Mouse (Mus musculus): ENCODE results near the gene Bcas3. TPM values are rescaled to one million over a fixed set of nuclear protein-coding genes. Genes with fewer than 3 reads are reported as not detected.
A peak's percentile ranks its signal among the peaks of the same experiment; 100 is the strongest.

Bcas3 gene
- polyA plus RNA-seq, 1 experiment from 2014 or later = 24.8 TPM

DNA sequence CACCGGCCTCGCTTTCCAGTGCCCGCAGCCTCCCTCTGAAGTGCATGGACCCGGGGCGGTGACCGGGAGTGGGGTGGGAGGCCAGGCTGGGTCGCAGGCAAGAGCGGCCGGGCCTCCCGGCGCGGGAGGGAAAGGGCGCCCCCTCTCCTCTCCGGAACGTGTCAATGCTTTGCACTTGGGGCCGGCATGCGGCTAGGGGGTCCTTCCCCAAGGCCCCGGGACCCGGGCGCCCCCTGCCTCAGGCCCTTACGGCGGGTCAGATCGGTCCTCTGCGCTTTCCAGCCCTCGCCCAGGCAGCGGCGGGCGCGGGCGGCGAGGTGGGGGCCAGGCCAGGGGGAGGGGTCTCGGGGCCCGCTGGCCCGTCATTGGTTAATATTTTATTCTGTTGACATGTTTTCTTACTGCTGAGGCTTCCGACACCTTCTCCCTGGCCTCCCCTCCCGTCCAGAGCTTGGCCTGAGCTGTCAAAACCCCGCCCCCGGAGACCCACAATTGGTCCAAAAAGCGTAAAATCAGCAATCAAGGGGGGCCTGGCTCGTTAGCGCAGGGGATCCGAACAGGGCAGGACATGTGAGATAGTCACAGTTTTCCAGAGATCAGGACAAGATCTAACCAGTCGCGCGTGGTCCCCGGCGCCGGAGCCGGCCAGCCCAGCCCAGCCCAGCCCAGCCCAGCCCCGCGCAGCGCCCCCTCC is 479.4 kb downstream of the Bcas3 start, which contains the start of gene Tbx2:
Gene Tbx2, plus strand, starts transcription at position 321 of the 694 bp plus-strand sequence.
- Histone ChIP-seq H3K9me3 (ENCODE audit: control insufficient read depth, low read length) (no peaks in the 10 kb centered on the region), H3K9ac (ENCODE audit: low read depth, low read length) (peak within 1 kb of the TSS; percentile 67), H3K27ac (ENCODE audit: low read depth, low read length) (peak within 1 kb of the TSS; percentile 68), H3K4me3 (ENCODE audit: low read depth, low read length) (peak within 1 kb of the TSS; percentile 62), H3K36me3 (ENCODE audit: control insufficient read depth, insufficient read depth, low read length) (no peaks in the 10 kb centered on the region), H3K27me3 (replicated peaks; ENCODE audit: control insufficient read depth, insufficient read depth, low read length) (peaks cover 100% of the 10 kb centered on the region), H3K4me1 (replicated peaks; ENCODE audit: control insufficient read depth, insufficient read depth, low read length) (peaks cover 35% of the 10 kb centered on the region), H3K4me2 (peak within 1 kb of the TSS; percentile 80)
- ATAC-seq (replicated peaks; ENCODE audit: low FRiP score) = peak; percentile 32; the same call in 1 of the 2 replicates
- WGBS = under 1% methylated on average over 51 of the region's 52 CpGs
- peak; percentile 73 for DNase-seq (ENCODE audit: low spot score)

DNA sequence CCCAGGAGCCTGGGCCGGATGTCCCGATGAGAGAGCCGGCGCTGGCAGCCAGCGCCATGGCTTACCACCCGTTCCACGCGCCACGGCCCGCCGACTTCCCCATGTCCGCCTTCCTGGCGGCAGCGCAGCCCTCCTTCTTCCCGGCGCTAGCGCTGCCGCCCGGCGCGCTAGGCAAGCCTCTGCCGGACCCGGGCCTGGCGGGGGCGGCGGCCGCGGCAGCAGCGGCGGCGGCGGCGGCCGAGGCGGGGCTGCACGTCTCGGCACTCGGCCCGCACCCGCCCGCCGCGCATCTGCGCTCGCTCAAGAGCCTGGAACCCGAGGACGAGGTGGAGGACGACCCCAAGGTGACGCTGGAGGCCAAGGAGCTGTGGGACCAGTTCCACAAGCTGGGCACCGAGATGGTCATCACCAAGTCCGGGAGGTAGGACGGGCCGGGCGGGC is 480.1 kb downstream of the Bcas3 start:
- H3K27me3 ChIP-seq (replicated peaks; ENCODE audit: control insufficient read depth, insufficient read depth, low read length) = peaks cover 100% of the 10 kb centered on the region
- H3K4me2 ChIP-seq = peak overlapping the region; percentile 80
- DNase-seq (ENCODE audit: low spot score) (peak; percentile 57), ATAC-seq (replicated peaks; ENCODE audit: low FRiP score) (no peak)
- peak overlapping the region; percentile 67 for H3K9ac ChIP-seq (ENCODE audit: low read depth, low read length)
- peaks cover 34% of the 10 kb centered on the region for H3K4me1 ChIP-seq (replicated peaks; ENCODE audit: control insufficient read depth, insufficient read depth, low read length)
- H3K4me3 ChIP-seq (ENCODE audit: low read depth, low read length) = peak overlapping the region; percentile 62
- H3K9me3 ChIP-seq (ENCODE audit: control insufficient read depth, low read length) = no peaks in the 10 kb centered on the region
- H3K27ac ChIP-seq (ENCODE audit: low read depth, low read length) = peak overlapping the region; percentile 68
- no peaks in the 10 kb centered on the region for H3K36me3 ChIP-seq (ENCODE audit: control insufficient read depth, insufficient read depth, low read length)
- WGBS = under 1% methylated on average over 51 of the region's 54 CpGs

DNA sequence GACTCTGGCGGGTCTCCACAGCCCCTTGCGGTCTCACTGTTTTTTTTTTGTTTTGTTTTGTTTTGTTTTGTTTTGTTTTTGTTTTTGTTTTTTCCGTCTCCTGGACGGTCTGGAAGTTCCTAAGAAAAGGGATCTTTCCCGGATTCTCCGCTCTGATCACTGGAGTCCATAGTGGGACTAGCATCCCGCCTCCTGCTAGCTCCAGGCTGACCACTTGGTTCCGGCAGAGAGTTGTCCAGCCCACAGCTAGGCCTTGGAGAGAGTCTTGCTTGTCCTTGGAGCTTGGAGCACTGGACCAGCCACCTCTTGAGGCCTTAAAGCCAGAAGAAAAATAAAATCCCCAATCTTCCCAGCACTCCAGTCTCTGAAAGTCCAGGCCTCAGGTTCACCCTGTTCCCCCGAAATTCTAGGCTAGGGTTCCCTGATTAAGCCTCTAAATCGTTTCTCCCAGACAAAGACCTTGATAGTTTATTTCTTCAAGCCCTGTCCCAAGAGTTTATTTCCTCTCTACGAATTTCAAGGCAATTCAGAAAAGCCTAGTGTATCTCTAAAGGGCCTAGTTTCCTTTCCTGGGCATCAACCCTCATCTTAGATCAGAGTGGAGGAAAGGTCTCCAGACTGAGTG is 480.9 kb downstream of the Bcas3 start:
- Histone ChIP-seq H3K9ac (ENCODE audit: low read depth, low read length) (peak overlapping the region; percentile 67; the same call in 1 of the 2 replicates), H3K27ac (ENCODE audit: low read depth, low read length) (no peak overlapping the region; the same call in 1 of the 2 replicates)
- 5% methylated on average over 11 of the region's 11 CpGs for WGBS

DNA sequence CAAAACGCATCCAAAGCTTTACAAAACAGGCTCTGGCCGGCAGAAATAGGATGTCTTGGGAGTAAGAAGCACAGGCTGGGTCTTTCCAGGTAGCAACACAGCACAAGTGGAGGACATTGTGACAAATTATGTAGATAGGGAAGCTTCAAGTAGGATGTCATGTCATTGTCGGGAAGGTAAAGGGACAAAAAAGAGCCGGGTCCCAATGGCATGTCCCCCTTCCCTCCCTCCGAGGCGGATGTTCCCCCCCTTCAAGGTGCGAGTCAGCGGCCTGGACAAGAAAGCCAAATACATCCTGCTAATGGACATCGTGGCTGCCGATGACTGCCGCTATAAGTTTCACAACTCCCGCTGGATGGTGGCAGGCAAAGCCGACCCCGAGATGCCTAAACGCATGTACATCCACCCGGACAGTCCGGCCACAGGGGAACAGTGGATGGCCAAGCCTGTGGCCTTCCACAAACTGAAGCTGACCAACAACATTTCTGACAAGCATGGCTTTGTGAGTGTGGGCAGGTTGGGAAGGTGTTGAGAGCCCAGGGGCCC is 481.5 kb downstream of the Bcas3 start:
- DNase-seq (ENCODE audit: low spot score) (no peak), ATAC-seq (replicated peaks; ENCODE audit: low FRiP score) (no peak)
- no peaks in the 10 kb centered on the region for H3K9me3 ChIP-seq (ENCODE audit: control insufficient read depth, low read length)
- H3K36me3 ChIP-seq (ENCODE audit: control insufficient read depth, insufficient read depth, low read length) = no peaks in the 10 kb centered on the region
- H3K4me3 ChIP-seq (ENCODE audit: low read depth, low read length) = peak overlapping the region; percentile 62
- 6% methylated on average over 17 of the region's 17 CpGs for WGBS
- peaks cover 100% of the 10 kb centered on the region for H3K27me3 ChIP-seq (replicated peaks; ENCODE audit: control insufficient read depth, insufficient read depth, low read length)
- H3K27ac ChIP-seq (ENCODE audit: low read depth, low read length) = no peak overlapping the region
- peaks cover 27% of the 10 kb centered on the region for H3K4me1 ChIP-seq (replicated peaks; ENCODE audit: control insufficient read depth, insufficient read depth, low read length)
- H3K4me2 ChIP-seq = peak overlapping the region; percentile 80
- H3K9ac ChIP-seq (ENCODE audit: low read depth, low read length) = 0 out of 2 replicates have a peak overlapping the region, but pooled peaks have one; percentile 7

More for the DNA sequence above, 480.9 kb downstream of the Bcas3 start:
- H3K4me1 ChIP-seq (replicated peaks; ENCODE audit: control insufficient read depth, insufficient read depth, low read length) = peaks cover 33% of the 10 kb centered on the region
- H3K27me3 ChIP-seq (replicated peaks; ENCODE audit: control insufficient read depth, insufficient read depth, low read length) = peaks cover 100% of the 10 kb centered on the region
- no peak for DNase-seq (ENCODE audit: low spot score)
- peak overlapping the region; percentile 80 for H3K4me2 ChIP-seq
- H3K36me3 ChIP-seq (ENCODE audit: control insufficient read depth, insufficient read depth, low read length) = no peaks in the 10 kb centered on the region
- ATAC-seq (replicated peaks; ENCODE audit: low FRiP score) = no peak
- no peaks in the 10 kb centered on the region for H3K9me3 ChIP-seq (ENCODE audit: control insufficient read depth, low read length)
- peak overlapping the region; percentile 62 for H3K4me3 ChIP-seq (ENCODE audit: low read depth, low read length)

DNA sequence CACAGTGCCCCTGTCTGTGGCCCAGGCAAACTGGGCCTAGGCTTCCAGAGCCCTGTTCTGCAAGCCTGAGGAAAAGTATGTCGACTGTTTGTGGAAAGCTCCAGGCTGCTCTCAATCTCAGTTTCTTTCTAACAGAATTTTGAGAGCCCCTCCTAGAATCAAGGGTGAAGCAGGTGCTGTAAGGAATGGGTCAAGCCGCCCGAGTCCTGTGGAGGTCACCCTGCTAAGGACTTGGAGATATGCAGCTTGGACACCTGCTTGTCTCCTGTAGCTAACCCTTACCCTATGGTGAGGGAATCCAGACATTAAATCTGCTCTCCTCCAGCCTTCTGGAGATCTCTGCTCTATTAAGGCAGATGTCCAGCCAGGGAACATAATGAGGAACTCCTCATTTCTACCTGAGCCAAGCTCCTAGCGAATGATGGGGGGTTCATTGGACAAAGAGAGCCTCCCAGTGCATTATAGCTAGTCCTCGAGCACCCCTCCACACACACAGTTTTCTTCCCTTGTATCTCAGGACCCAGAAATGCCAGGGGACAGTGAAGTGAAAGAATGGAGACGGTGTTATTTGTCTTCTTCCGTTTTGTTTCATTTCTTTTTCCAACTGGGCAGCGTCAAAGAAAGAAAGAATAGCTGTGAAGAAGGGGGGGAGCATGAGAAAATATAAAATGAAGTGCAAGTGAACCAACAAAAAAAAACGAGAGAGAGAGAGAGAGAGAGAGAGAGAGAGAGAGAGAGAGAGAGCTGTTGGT is 482.2 kb downstream of the Bcas3 start:
- Histone ChIP-seq H3K36me3 (ENCODE audit: control insufficient read depth, insufficient read depth, low read length) (no peaks in the 10 kb centered on the region), H3K9ac (ENCODE audit: low read depth, low read length) (peak overlapping the region; percentile 7; the same call in 1 of the 2 replicates), H3K27me3 (replicated peaks; ENCODE audit: control insufficient read depth, insufficient read depth, low read length) (peaks cover 100% of the 10 kb centered on the region), H3K4me3 (ENCODE audit: low read depth, low read length) (peak overlapping the region; percentile 62), H3K4me2 (peak overlapping the region; percentile 80), H3K4me1 (replicated peaks; ENCODE audit: control insufficient read depth, insufficient read depth, low read length) (peaks cover 21% of the 10 kb centered on the region), H3K27ac (ENCODE audit: low read depth, low read length) (no peak overlapping the region), H3K9me3 (ENCODE audit: control insufficient read depth, low read length) (no peaks in the 10 kb centered on the region)
- ATAC-seq (replicated peaks; ENCODE audit: low FRiP score) = no peak
- WGBS = 11% methylated on average over 9 of the region's 9 CpGs
- no peak for DNase-seq (ENCODE audit: low spot score)

DNA sequence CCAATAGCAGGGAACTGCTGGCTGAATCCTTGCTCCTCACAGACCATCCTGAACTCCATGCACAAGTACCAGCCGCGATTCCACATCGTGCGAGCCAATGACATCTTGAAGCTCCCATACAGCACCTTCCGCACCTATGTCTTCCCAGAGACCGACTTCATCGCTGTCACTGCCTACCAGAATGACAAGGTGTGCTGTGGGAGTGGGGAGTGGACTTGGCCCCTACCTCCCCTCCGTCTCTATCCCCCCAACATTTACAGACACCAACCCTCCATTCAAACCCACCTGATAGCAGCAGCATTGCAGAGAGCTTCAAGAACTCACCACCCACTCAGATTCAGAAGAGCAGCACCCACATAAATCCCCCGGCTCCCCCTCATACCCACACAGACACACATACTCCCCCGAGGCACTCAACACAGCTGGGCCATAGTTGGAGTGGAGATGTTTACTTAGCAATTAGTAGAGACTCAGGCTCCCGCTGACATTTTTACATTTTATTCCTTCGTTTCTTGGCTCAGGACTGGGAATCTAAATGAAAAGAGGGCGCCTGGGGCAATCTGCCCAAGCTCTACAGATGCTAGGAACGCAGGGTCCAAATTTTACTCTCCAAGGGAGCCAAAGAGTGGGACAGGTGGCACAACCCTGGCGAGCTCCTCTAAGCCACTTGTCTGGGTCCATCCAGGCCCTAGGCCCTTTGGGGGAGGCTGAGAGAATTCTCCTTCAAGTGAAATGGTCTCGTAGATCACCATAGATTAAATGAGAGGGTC is 483.0 kb downstream of the Bcas3 start:
- no peak for DNase-seq (ENCODE audit: low spot score)
- no peak overlapping the region for H3K27ac ChIP-seq (ENCODE audit: low read depth, low read length)
- WGBS = 14% methylated on average over 16 of the region's 16 CpGs
- H3K36me3 ChIP-seq (ENCODE audit: control insufficient read depth, insufficient read depth, low read length) = no peaks in the 10 kb centered on the region
- H3K4me3 ChIP-seq (ENCODE audit: low read depth, low read length) = peak overlapping the region; percentile 62; the same call in 1 of the 2 replicates
- no peaks in the 10 kb centered on the region for H3K9me3 ChIP-seq (ENCODE audit: control insufficient read depth, low read length)
- no peak for ATAC-seq (replicated peaks; ENCODE audit: low FRiP score)
- no peak overlapping the region for H3K9ac ChIP-seq (ENCODE audit: low read depth, low read length)
- H3K27me3 ChIP-seq (replicated peaks; ENCODE audit: control insufficient read depth, insufficient read depth, low read length) = peaks cover 100% of the 10 kb centered on the region
- peaks cover 25% of the 10 kb centered on the region for H3K4me1 ChIP-seq (replicated peaks; ENCODE audit: control insufficient read depth, insufficient read depth, low read length)
- peak overlapping the region; percentile 60 for H3K4me2 ChIP-seq

DNA sequence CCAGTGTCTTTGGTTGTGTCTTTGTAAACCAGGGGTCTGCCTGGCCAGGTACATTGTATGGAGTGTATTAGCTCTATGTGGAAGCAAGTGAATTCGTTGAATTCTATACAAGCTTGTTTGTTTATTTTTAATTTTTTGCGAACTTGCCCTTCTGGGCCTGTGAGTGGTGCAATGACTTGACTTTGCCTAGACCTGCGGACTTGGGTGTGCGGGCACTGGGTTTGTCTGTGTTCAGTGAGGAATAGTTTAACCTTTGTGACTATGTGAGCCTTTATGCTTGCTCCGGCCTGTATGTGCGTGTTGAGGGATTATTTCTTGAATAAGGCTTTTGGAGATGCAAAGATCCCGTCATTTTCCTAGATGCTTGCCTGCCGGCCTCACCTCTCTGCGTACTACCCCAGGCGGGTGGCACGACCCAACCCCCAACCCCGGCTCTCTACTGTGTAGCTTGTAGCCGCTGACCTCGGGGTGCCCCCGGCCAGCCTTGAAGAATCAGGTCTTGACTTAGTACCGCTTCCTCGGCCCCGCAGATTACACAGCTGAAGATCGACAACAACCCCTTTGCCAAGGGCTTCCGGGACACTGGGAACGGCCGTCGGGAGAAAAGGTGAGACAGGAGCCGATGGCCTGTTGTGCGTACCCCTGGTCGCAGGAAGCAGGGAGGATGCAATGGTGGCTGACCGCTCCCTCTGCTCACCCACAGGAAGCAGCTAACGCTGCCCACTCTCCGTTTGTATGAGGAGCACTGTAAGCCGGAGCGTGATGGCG is 483.7 kb downstream of the Bcas3 start:
- 0 out of 2 replicates have a peak overlapping the region, but pooled peaks have one; percentile 35 for H3K9ac ChIP-seq (ENCODE audit: low read depth, low read length)
- H3K4me1 ChIP-seq (replicated peaks; ENCODE audit: control insufficient read depth, insufficient read depth, low read length) = peaks cover 23% of the 10 kb centered on the region
- no peaks in the 10 kb centered on the region for H3K9me3 ChIP-seq (ENCODE audit: control insufficient read depth, low read length)
- H3K4me3 ChIP-seq (ENCODE audit: low read depth, low read length) = peak overlapping the region; percentile 38
- peak overlapping the region; percentile 60 for H3K4me2 ChIP-seq
- H3K36me3 ChIP-seq (ENCODE audit: control insufficient read depth, insufficient read depth, low read length) = no peaks in the 10 kb centered on the region
- WGBS = 5% methylated on average over 32 of the region's 32 CpGs
- no peak for ATAC-seq (replicated peaks; ENCODE audit: low FRiP score)
- peaks cover 100% of the 10 kb centered on the region for H3K27me3 ChIP-seq (replicated peaks; ENCODE audit: control insufficient read depth, insufficient read depth, low read length)
- no peak overlapping the region for H3K27ac ChIP-seq (ENCODE audit: low read depth, low read length)
- no peak for DNase-seq (ENCODE audit: low spot score)
